Mouse (Mus musculus): ENCODE results near the gene Ostm1. TPM values are rescaled to one million over a fixed set of nuclear protein-coding genes. Genes with fewer than 3 reads are reported as not detected.

Gene Ostm1
- total RNA-seq, 2 experiments from 2014 or later = 19.2 to 19.4 TPM

Other genes starting within 250 kb of the Ostm1 start
- 10 to 100 TPM; 24.2 to 27.5 TPM for gene Afg1l, start 105.3 kb upstream of the Ostm1 start, total RNA-seq (2021)
- gene Snx3, start 81.8 kb upstream of the Ostm1 start, total RNA-seq (2021) = 100 to 1,000 TPM; 163 to 175 TPM
- not detected for gene Nr2e1, start 190 bp upstream of the Ostm1 start, total RNA-seq (2021)
- gene Sec63, start 177.7 kb downstream of the Ostm1 start, total RNA-seq (2021) = 10 to 100 TPM; 40.8 to 45.6 TPM